Mouse (Mus musculus): Measurements from ENCODE around the gene Sumo1.
"Not testable (repeated sequence)": the region's sequence is repeated elsewhere in the genome, so short reads cannot be mapped to it uniquely, and the experiment has no call there.

DNA sequence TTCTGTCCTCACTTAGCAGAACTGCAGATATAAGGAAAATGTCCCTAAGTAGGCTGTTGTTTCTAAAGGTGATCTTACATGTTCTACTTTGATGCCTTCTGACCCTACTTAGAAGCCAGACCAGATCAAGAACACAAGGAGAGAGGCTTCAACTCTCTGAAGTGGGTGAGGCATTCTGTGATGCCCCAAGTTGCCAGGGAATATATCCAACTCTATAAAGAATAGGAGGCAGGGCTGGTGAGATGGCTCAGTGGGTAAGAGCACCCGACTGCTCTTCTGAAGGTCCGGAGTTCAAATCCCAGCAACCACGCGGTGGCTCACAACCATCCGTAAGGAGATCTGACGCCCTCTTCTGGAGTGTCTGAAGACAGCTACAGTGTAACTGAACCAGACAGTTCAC is 40.3 kb downstream of the Sumo1 start:
- not testable (repeated sequence) for TF ChIP-seq POLR2A (IDR thresholded peaks at IDR 0.05; ENCODE audit: control insufficient read depth, low read depth, low read length); CTCF (IDR thresholded peaks at IDR 0.05; ENCODE audit: control insufficient read depth, insufficient read depth, insufficient replicate concordance, low read depth, low read length)

Measured in testis, adult 2 months (tissue).